Mouse (Mus musculus) left cerebral cortex, adult 9 months (tissue): ENCODE data around the gene Krtap1-4.

ENCODE experiments used
- DNase-seq, 2 experiments: peaks; one replicate each; pipeline ENCODE4 v3.0.0; 2022; ENCODE audit warnings: low spot score in 2 of 2

The Krtap1-4 gene

DNA sequence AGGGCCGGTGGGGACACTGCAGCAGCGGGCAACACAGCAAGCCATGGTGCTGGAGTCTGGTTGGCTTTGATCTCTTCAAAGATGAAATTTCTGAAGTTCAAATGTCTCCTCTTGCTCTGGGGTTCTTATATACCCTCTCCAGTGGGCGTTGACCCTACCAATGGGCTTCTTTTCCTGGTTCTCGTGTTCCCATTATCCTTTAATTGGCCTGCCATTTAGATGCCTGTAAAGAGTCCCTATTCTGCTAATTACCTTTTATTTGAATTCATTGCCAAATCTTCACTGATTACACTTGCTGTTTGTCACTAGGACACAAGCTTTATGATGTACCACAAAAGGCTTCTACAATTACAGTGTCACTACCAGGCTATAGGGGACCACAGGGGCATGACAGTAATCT is 32.7 kb downstream of the Krtap1-4 start, which contains the start of gene Krtap3-3:
TSS of gene Krtap3-3 (minus strand) at position 101 of the 400 bp plus-strand sequence.
- no peak for DNase-seq

DNA sequence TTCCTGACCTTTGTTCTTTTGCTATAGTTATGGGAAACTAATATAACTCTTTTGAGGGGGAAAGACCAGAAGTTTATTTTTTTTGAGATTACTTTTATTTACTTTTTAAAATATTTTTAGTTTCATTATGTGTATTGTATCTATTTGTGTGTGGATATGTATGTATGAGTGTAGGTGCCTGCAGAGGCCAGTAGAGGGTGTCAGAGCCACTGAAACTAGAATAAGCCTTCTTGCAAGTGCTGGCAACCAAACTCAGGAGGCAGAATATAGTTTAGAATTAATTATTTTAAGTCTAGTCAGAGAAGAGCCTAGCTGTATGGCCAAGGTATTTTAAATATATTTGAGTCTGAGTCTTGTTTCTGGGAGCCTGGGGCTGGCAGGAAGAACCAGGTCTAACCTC is 35.6 kb downstream of the Krtap1-4 start:
- DNase-seq: no peak

DNA sequence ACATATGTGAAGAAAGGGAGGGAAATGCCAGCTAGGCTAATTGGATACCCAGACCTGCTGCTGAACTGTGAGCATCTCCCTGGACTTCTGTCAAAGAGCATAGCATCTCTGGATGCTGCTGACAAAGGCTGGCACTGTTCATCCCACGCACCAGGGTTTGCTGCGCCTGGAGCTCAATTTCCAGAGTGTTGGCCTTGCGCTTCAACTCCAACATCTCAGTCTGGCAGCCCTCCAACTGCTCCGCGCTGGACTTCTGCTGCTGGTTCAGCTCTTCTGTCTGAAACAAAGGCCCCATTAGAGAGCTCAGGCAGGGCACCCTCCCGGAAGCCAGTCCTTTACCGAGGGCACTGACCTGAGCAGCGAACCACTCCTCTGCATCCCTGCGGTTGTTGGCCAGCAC is 43.7 kb downstream of the Krtap1-4 start:
- peak; percentile 13 to 58 for DNase-seq
